Mouse (Mus musculus) CD4-positive, CD25-positive, alpha-beta regulatory T cell, adult 4 months (primary cell): ENCODE results near the gene Rarres1. TPM values are rescaled to one million over a fixed set of nuclear protein-coding genes. Genes with fewer than 3 reads are reported as not detected.

Experiments
- ATAC-seq: one replicate; pipeline ENCODE4 v1.8.0; 2017
- polyA plus RNA-seq, 2 experiments: library from polyadenylated mRNA; unstranded; fragments of 100-300 nt; shearing (Covaris generic); gene quantifications; one replicate each; pipeline ENCODE4 v1.2.1; 2017

Rarres1 gene
- polyA plus RNA-seq, 2 experiments from 2014 or later = not detected

DNA sequence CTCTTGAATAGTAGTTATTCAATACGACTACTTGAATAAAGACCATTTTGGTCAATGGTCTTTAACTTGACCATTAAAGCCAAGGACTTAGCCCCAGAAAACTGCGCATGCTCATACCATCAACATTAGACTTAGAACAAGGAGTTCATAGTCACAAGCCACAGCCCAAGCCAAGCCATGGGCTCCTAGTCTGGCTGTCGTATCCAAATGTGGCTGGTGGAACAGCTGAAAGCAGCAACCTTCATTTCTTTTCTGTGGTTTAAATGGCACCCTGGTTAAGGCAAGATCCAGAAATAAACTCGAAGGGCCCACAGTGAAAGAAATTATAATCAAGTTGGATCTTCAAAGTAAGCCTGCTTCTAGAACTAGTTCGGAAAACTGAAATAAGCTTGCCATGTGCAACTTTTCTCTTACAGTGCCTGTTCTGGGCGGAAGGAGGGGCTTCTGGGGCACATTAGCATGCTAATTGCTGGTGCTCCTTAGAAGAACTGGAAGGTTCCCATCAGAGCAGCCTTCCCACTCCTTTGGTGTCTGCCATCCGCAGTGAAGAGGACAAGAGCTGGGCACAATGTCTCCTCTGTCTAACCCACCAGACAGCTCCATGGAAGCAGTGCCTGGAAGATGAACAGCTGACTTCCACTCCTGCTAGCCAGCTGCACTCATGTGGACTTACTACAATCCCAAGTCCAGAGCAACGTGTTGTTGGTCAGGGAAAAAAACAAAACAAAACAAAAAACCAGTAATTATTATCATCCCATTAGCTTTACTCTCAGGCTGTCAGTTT lies 23.0 kb downstream of the Rarres1 start:
- no peak for ATAC-seq

DNA sequence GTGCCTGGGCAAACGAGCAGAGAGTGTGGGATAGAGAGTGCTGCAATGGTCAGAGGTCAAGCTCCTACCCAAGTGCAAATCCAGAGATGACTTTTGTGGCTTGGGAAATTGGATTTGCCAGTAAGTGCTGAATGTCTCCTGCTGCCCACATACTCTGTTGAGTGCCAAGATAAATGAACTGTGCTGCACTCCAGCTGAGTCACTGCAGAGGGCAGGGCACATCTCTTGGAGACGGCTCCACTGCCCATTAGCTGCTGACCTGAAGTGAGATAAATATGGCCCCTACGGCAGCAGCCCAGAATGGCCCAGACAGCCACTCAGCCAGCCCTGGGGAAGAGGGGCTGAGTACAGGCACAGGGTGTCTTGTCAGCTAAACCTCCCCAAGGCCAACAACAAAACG lies 25.2 kb downstream of the Rarres1 start:
- no peak for ATAC-seq

DNA sequence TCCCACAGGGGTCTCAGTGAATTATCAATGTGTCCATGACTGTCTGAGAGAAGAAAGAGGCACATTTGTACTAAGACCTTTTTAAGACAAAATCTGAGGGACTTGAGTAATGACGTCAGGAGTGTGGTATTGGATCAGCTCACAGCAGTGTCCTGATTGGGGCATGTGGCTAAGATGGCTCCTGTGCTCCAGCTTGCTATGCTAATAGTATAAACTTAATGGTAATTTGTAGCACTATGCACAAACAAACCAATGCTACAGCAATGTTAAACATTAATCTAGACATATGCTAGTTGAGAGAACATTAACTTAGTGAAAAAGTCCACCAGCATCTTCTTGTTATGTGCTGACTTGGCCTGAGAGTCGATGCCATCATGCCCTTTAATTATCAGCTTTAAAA lies 30.1 kb downstream of the Rarres1 start:
- ATAC-seq = no peak

DNA sequence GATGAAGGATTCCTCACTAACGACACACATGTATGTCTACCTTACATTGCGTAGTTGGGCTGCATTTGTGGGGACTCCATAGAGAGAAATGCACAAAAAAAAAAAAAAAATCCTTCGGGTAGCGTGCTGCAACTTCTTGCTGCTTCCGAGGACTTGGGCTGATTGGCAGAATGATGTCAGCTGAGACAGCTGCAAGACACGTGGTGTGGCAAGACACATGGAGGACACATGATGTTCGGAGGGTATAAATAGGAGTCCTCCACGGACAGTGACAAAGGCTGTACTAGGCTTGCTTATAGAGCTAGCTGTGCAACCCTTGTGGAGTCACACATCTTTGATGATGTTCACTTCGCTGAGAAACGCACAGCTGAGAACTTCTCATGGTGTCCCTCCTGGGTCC lies 32.9 kb downstream of the Rarres1 start:
- no peak for ATAC-seq

DNA sequence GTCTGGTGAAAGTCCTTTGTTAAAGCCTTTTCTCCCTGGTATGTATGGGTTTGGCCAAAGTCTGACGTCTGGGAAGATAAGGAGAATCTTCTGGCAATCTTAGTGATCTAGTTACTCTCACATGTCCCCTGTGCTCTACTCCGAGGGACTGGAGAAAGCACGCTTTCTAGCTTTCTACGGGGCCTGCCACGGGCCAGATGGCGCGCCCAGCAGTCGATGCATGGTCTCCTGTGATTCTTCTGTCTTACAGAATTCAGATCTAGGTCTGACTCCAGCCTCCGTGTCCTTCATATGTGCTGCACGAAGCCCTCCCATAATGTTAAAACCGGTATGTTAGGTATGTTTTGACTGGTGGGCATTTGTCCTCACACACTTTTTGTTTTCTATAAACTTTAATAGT lies 35.5 kb downstream of the Rarres1 start:
- ATAC-seq = no peak

DNA sequence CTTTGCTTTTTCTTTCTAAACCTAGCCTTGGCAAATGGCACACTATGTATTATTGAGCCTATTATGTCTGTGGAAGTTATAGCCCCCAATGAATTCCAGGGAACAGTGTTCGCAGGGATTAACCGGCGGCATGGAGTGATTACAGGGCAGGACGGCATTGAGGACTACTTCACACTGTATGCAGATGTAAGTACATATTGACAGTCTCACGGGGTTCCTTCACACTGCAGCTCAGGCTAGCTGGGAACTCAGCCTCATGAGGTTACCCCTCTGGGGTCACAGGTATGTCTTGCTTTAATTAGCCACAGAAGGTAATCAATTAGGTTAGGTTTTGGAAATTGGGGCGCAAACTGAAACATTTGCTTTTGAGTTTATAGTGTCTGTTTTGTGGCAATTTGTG lies 41.9 kb downstream of the Rarres1 start:
- ATAC-seq = no peak

DNA sequence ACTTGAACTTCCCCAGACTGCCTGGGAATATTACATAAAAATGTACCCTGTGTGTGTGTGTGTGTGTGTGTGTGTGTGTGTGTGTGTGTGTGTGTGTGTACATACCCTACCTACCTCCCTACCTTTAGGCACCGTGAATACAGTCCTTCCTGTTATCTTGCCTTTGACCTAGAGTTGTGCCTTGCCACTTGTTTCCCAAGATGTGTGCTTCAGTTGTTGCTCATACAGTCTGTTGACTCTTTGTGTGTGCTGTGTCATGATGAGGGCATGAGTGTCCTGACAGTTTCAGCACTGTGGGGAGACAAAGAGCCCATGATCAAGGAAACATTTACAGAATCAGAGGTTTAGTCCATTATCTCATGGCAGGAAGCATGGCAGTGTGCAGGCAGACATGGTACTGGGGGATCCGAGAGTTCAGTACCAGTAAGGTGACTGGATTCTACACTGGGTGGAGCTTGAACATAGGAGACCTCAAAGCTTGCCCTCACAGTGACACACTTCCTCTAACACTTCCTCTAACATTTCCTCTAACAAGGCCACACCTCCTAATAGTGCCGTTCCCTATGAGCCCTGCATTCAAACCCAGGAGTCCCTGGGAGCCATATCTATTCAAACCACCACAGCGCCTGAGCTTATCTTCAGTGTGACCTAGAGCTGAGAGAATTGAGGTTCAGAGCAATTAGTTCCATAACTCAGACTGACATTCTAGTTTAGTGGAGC lies 43.8 kb downstream of the Rarres1 start:
- no peak for ATAC-seq

DNA sequence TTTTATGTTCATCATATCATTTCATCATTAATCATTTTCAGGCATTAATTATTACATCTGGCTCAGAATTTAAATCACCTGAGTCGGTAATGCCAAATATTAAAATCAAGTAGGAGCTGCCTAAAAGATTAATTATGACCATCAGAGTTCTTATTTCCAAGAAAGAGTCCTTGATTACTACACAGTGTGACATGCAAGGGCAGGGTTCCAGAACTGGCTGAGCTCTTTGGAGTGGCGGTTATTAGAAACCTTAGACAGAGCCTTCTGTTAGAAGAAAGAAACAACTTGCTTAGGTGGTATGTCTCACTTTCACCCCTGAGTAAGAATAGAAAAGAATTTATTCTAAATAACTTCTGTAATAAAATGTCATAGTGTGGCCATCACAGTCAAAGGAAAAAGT lies 48.0 kb downstream of the Rarres1 start:
- no peak for ATAC-seq

DNA sequence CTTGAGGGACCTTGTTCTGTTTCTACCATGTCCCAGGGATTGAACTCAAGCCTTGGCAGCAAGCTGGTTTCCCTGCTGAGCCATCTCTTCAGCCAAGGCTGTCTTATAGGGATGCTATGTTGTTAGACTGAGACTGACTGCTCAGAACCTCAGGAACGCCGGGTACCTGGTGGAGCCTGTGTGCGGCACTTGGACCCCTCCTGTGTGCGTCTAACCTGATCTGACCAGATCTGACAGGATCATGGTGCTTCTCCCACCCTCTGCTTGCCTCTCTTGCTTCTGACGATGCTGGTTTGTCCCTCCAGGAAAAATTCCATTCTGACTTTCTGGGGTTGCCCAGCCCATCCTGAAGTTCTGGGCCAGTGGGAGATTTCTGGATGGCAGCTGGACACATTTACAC lies 48.7 kb downstream of the Rarres1 start:
- no peak for ATAC-seq

DNA sequence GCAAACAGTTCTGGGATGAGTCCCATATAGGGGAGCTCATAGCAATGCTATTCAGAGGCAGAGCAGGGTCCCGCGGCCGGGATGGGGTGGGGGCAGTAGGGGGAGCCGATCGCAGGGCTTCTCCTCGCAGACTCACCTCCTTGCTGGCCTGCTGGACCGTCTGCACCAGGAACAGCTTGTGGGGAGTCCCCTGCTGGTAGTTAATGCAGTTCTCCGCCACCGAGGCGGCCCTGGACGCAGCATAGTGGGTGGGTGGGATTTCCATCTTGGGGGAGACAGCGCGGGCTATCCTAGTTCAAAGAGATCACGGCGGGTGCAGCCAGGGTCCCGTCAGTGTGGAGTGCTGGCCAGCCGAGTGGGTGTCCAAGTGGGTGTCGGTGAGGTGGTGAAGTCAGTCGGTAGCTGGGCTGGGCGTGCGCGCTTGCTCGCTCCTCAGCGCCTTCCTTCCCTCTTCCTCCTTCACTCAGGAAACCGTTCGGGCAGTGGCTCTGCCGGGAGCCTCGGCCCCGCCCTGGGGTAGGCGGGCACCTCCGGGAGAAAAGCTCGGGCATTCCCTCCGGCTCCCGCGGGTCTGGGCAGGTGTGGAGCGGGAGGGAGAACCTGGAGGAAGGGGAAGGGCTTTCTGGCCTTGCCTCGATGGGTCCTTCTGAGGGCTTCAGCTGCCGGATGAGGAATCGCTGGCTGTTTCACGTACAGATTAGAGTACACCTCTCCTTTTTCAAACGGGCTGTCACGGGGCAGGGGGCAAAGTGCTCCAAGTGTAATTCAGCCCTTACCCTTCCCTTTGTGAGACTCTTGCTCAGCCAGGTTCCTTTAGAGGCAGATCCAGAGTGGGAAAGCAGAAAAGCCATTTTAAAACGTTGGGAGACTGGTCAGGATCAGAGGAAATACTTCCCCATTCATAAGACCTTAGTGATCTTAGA lies 51.6 kb downstream of the Rarres1 start, which contains the start of gene Lxn:
TSS of gene Lxn (minus strand) at position 477 of the 923 bp plus-strand sequence.
- peak; percentile 71 for ATAC-seq

DNA sequence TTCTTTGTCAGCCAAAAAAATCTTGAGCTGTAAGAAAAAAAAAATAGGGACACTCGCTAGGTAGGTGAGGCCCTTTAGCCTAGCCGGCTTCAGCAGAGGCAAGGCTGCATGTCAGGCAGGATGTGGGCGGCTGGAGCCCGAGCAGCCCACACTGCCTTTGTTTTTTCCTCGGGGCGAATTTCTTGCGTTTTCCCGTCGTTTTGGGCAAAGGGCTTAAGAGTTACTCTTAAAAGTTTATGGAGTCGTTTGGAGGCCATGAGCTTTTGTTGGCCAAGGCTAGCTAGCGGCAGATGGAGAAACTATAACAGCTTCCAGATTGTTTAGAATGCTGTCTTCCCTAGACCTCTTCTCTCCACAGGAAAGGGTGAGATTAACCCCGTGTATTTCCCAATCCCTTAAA lies 52.3 kb downstream of the Rarres1 start:
- ATAC-seq = peak; percentile 77

DNA sequence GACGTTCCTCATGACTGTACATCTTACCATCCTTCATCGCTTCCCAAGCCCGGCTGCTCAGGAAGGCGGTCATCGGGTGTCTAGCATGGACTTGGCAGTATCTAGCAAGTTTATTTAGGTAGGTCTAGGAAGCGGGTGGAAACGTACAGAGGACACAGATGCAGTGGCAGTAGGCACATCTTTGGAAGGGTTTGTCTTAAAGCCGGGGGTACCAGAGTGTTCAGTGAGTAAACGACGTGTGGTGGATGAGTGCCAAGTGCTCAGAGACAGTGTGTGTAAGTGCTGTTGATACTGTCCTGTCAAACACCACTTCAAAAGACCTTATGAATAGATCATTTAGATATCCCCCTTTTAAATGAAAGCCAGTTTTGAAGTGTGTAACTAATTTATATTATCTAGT lies 52.7 kb downstream of the Rarres1 start:
- no peak for ATAC-seq

DNA sequence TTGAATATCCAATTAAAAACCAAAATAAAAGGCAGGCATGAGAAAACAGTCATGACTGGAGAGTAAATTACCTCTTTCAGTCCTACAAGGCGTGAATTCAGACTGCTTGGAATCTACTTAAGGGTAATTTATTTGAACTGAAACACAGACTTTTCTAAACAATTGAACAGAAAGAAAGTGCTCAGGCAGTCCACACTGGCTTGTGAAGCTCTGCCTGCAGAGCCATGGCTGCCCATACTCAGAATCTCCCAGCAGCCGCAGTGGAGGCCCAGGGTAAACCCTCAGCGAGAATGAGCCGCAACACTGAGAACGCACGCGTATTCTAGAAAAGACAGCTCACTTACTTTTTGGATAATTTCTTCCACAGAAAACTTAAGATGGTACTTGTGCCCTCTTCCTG lies 53.3 kb downstream of the Rarres1 start:
- no peak for ATAC-seq

DNA sequence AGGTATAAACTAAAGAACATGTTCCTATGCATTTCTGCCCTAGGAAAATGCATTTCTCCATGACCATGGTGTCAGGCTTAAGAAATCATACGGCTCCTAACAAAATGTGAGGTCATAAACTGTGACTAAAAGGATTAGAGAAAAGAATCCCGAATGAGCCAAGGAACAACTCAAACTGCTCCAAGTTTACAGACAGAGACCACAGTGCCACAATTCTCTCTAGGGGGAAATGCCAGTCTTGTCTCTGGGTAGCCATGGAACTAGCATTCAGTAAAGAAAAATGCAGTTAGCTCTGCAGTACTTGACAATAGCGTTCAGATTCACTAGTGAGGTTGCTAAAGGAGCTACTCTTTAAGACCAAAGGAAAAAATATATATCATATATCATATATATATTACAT lies 55.4 kb downstream of the Rarres1 start:
- ATAC-seq = no peak

DNA sequence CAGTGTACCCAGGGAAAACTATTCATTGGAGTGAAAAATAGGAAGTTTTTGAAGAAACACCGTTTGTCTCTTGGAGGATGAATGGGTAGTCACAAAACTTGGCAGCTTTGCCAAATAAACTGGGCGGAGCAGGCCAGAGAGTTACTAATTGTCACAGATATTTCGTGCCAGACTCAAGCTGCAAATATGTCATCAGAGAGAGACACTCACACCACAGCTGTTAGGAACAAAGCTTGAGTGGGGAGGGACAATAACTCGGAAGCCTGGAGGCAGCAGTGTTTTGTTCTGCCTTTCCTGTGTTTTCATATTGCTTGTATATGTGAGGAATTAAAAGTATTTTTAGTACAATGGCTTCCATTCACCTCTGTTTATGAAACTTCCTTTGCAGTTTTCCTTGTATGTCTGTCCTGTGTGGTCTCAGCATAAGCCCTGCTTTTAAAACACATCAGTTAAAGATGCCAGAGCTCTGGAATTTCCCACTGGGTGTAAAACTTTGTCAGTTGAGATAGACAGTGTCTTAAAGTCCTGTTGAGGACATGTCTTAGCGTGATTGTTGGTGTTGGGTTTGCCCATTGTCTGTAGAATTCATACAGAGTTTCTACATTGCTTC lies 64.6 kb downstream of the Rarres1 start:
- no peak for ATAC-seq

DNA sequence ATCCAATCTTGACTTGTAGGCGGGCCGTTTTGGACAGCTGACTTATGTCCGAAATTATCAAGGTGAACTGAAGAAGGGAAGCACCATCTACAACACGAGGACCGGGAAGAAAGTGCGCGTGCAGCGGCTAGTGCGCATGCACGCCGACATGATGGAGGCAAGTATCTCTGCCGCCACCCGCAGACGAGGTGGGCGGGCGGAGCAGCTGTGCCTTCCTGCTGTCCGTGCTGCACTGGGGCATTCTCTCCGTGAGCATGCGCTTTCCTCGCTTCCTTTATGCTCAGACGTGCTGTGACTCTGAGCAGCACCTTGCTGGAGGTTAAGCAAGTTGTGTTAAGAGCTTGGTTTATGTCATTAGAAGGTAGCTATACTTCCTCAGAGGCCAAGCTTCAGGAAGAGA lies 65.7 kb downstream of the Rarres1 start:
- ATAC-seq = no peak

DNA sequence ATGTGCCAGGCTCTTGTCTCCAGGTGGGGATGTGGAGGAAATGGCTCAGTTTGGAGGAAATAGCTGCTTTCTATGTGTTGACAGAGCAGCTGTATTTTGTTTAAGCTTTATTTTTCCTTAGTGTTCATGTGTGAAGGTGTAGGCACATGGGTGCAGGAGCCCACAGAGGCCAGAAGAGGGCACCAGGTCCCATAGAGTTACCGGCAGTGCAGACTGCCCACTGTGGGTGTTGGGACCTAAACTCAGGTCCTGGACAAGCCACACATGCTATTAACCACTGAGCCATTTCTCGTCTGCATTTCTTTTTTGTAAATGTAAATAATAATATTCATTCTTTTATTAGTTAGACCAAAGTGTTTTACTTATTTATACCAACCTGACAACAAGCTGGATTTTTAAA lies 68.2 kb downstream of the Rarres1 start:
- no peak for ATAC-seq

DNA sequence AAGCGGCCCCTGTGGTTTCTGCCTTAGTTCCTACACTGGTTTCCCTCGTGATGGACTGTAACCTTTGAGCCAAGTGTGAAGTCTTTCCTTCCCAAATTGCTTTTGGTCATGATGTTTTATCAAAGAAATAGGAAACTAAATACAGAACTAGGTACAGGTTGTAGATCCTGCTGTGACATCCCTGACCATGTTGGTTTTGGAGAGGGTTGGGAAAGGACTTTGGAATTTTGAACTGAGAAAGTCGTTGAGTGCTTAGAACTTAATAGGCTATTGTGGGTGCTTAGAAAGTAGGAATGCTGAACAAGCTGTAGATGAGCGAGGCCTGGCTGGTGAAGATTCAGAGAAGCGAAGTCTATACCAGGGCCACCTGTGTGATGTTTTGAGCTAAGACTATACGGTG lies 81.3 kb downstream of the Rarres1 start:
- no peak for ATAC-seq

DNA sequence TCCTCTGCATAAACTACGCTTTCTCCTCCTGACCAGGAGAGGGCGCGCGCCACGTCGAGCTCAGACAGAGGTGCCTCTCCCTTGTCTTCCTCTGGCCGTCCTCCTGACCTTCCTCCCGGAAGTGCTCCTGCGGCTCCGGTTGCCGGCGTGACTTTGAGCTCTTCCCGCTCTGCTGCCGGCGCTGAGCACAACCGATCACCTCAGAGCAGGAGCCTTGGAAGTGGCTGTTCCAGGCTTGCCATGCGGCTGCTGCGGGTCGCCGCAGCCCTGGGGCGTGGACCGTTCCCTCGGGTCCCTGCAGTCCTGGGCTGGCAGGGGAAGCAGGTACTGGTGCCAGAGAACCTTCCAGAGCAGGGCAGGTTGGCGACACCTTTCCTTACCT lies 85.3 kb downstream of the Rarres1 start, which contains the start of gene Gfm1:
TSS of gene Gfm1 (plus strand) at position 98 of the 382 bp plus-strand sequence.
- peak; percentile 98 for ATAC-seq

DNA sequence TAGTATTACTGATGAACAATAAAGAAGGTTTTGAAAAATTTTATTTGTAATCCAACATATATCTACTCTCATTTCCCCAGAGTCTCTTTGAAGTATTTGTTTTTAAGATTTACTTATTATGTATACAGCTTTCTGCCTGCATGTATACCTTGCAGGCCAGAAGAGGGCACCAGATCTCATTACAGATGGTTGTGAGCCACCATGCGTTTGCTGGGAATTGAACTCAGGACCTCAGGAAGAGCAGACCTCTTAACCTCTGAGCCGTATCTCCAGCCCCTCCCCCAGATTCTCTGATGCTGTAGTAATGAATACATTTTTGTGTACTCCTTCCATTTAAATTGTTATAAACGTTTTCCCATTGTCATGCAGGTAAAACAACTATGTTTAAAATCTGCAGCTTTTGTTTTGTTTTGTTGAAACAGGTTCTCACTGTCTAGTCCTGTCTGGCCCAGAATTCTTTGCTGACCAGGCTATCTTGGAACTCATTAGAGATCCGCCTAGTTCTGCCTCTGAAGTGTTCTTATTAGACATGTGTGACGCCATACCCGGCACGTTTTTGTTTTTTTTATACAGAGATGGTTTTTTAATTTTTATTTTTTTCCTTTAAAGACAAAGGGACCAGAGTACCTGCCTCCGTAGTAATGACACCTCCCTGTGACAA lies 85.9 kb downstream of the Rarres1 start:
- ATAC-seq = no peak
